Mouse (Mus musculus) liver, postnatal 0 days (tissue): Measurements from ENCODE around the gene Tns2.

Experiments used
- CTCF ChIP-seq: sonication (generic); IDR thresholded peaks from 2 replicates; pipeline ENCODE4 v1.5.1; 2016; ENCODE audit warnings: antibody characterized with exemption, low read depth
- EP300 ChIP-seq: IDR thresholded peaks from 2 replicates; pipeline ENCODE4 v1.6.1; 2016; ENCODE audit warnings: antibody characterized with exemption, low read depth, mild to moderate bottlenecking

DNA sequence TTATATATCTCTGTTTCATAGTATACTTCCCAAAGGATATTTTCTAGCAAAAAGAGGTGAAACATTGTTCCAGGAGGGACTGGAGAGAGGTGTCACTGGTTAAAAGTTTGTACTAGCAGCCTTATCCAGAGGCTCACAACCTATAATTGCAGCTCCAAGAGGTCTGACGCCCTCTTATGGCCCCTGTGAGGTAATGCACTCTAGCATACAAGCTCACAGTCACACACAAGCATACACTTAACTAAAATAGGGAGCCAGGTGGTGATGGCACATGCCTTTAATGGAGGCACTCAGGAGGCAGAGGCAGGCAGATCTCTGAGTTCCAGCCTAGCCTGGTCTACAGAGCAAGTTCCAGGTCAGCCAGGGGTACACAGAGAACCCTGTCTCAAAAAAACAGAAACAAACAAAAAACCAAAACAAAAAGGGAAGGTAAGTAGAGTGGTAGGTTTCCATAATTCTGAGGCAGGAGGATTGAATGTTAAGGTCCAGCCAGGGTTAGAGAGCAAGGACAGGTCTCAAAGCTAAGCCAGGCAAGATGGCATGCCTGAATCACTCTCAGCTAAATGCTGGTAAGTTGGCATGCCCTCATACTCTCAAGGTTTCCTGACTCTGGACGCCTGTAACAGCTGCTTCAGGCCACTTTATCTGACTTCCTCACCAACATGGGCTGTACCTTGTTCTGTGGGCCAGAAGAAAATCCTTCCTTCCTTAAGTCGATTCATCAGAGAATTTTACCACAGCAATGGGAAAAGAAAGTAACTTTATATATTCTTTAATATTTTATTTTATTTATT lies 63.9 kb downstream of the Tns2 start:
- TF ChIP-seq CTCF (peak; percentile 34), EP300 (no peak)
